Mouse (Mus musculus): ENCODE data around the gene Ctnna3. TPM values are rescaled to one million over a fixed set of nuclear protein-coding genes. Genes with fewer than 3 reads are reported as not detected.

Ctnna3 gene
- polyA plus RNA-seq, 1 experiment from 2014 or later: 0.55 TPM

DNA sequence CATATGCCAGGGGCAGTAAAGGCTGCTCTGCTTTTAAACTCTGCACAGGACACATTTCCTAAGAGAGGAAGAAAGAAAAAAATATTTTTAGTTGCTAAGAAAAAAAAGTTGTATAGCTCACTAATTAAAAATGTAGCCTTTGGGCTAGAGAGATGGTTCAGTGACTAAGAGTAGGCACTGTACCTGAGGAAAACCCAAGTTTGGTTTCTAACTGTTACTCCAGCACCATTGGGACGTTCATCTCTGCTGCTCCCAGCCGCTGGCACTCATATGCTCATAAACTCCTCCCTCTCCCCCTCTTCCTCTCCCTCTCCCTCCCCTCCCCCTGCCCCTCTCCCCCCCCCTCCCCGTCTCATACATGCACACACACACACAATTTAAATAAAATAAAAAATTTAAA is 1441.0 kb downstream of the Ctnna3 start:
- no peaks in the 10 kb centered on the region for H3K9me3 ChIP-seq (ENCODE audit: low read length)
- 47% methylated on average over 3 of the region's 3 CpGs for WGBS
- no peaks in the 10 kb centered on the region for H3K36me3 ChIP-seq (ENCODE audit: insufficient read depth, low read length)
- no peak overlapping the region for H3K9ac ChIP-seq (replicated peaks; ENCODE audit: low read length)
- ATAC-seq (ENCODE audit: low FRiP score, low TSS enrichment): peak; percentile 74; the same call in 1 of the 2 replicates
- H3K27ac ChIP-seq (ENCODE audit: low read length): no peak overlapping the region
- no peak overlapping the region for H3K4me2 ChIP-seq (replicated peaks; ENCODE audit: low read depth, low read length)
- H3K4me3 ChIP-seq (ENCODE audit: low read length): no peak overlapping the region
- no peaks in the 10 kb centered on the region for H3K4me1 ChIP-seq (ENCODE audit: insufficient read depth, low read length)
- no peaks in the 10 kb centered on the region for H3K27me3 ChIP-seq (ENCODE audit: insufficient read depth, low read length)

DNA sequence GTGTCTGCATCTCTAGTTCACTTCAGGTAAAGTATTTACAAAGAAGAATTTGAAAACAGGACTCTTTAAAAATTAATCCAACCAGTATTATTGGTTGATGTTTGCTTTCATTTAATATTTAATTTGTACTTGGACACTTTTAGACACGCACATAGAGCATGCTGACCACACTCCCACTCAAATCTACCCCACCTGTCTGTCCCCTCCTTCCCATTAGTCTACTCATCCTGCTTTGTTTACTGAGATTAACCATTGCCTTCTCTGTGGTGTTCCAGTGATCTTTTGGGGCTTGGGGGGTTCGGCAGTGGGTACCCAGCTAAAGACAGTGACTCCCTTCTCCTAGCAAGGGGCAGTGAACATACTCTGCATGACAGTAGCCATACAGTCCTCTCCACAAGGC is 1446.6 kb downstream of the Ctnna3 start:
- ATAC-seq (ENCODE audit: low FRiP score, low TSS enrichment): no peak
- H3K4me1 ChIP-seq (ENCODE audit: insufficient read depth, low read length): no peaks in the 10 kb centered on the region
- no peaks in the 10 kb centered on the region for H3K36me3 ChIP-seq (ENCODE audit: insufficient read depth, low read length)
- no peak overlapping the region for H3K4me3 ChIP-seq (ENCODE audit: low read length)
- no peak overlapping the region for H3K9ac ChIP-seq (replicated peaks; ENCODE audit: low read length)
- no peak overlapping the region for H3K27ac ChIP-seq (ENCODE audit: low read length)
- WGBS: 56% methylated on average over 2 of the region's 2 CpGs
- no peaks in the 10 kb centered on the region for H3K9me3 ChIP-seq (ENCODE audit: low read length)
- no peaks in the 10 kb centered on the region for H3K27me3 ChIP-seq (ENCODE audit: insufficient read depth, low read length)
- H3K4me2 ChIP-seq (replicated peaks; ENCODE audit: low read depth, low read length): no peak overlapping the region

DNA sequence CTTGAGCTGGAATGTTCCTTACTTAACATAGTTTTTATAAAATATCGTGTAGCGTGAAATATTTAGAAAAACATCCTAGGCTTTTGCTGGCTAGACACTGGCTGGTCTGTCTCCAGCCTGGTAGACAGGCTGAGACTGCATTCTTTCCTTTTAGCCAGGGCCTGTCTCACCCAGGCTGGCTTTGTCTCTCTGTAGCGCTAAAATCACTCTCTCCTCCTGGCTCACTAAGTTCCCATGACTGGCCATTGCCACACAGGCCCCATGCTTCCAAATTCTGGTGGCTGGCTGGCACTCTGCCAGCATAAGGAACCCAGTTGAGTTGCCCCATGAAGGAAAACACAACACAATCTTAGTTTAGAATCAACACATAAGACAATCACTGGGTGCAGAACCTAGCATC is 1450.0 kb downstream of the Ctnna3 start:
- 80% methylated on average over 3 of the region's 3 CpGs for WGBS
- Histone ChIP-seq H3K4me3 (ENCODE audit: low read length) (no peak overlapping the region), H3K4me1 (ENCODE audit: insufficient read depth, low read length) (no peaks in the 10 kb centered on the region), H3K9me3 (ENCODE audit: low read length) (no peaks in the 10 kb centered on the region), H3K4me2 (replicated peaks; ENCODE audit: low read depth, low read length) (no peak overlapping the region), H3K27me3 (ENCODE audit: insufficient read depth, low read length) (no peaks in the 10 kb centered on the region), H3K36me3 (ENCODE audit: insufficient read depth, low read length) (no peaks in the 10 kb centered on the region), H3K27ac (ENCODE audit: low read length) (no peak overlapping the region), H3K9ac (replicated peaks; ENCODE audit: low read length) (no peak overlapping the region)
- ATAC-seq (ENCODE audit: low FRiP score, low TSS enrichment): no peak

DNA sequence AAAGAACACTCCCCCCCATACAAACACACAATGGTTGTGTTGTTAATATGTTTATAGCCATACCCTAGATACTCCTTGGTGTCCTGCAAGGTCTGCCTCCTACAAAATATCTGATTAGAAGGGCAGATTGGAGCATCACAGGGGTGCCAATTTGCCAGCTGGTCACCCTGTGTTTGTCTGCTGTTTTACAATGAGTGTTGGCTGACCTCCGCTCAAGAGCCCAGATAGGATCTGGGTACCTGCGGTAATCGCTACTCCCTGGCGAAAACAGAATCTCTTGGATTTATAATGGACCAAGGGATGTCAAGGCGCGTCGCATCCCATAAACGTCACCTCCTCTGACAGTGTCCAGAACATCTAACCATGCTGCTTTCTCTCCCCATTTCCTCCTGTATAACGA is 1457.0 kb downstream of the Ctnna3 start:
- Histone ChIP-seq H3K27ac (ENCODE audit: low read length) (no peak overlapping the region), H3K4me3 (ENCODE audit: low read length) (no peak overlapping the region), H3K27me3 (ENCODE audit: insufficient read depth, low read length) (no peaks in the 10 kb centered on the region), H3K36me3 (ENCODE audit: insufficient read depth, low read length) (no peaks in the 10 kb centered on the region), H3K9me3 (ENCODE audit: low read length) (no peaks in the 10 kb centered on the region), H3K4me2 (replicated peaks; ENCODE audit: low read depth, low read length) (no peak overlapping the region), H3K4me1 (ENCODE audit: insufficient read depth, low read length) (no peaks in the 10 kb centered on the region), H3K9ac (replicated peaks; ENCODE audit: low read length) (no peak overlapping the region)
- WGBS: 90% methylated on average over 9 of the region's 9 CpGs
- ATAC-seq (ENCODE audit: low FRiP score, low TSS enrichment): no peak

DNA sequence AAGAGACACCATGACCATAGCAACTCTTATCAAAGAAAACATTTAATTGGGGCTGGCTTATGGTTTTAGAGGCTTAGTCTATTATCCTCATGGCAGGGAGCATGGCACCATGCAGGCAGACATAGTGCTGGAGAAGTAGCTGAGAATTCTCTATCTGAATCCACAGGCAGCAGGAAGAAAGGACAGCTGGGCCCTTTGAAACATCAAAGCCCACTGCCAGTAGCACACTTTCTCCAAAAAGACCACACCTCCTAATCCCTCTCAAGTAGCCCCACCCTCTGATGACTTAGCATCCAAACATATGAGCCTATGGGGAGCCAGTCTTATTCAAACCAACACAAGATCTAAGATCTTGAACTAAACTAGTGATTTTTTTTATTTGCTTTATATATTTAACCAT is 1462.6 kb downstream of the Ctnna3 start:
- Histone ChIP-seq H3K9me3 (ENCODE audit: low read length) (no peaks in the 10 kb centered on the region), H3K4me2 (replicated peaks; ENCODE audit: low read depth, low read length) (no peak overlapping the region), H3K36me3 (ENCODE audit: insufficient read depth, low read length) (no peaks in the 10 kb centered on the region), H3K4me3 (ENCODE audit: low read length) (no peak overlapping the region), H3K4me1 (ENCODE audit: insufficient read depth, low read length) (no peaks in the 10 kb centered on the region), H3K27me3 (ENCODE audit: insufficient read depth, low read length) (no peaks in the 10 kb centered on the region), H3K27ac (ENCODE audit: low read length) (no peak overlapping the region), H3K9ac (replicated peaks; ENCODE audit: low read length) (no peak overlapping the region)
- no peak for ATAC-seq (ENCODE audit: low FRiP score, low TSS enrichment)

DNA sequence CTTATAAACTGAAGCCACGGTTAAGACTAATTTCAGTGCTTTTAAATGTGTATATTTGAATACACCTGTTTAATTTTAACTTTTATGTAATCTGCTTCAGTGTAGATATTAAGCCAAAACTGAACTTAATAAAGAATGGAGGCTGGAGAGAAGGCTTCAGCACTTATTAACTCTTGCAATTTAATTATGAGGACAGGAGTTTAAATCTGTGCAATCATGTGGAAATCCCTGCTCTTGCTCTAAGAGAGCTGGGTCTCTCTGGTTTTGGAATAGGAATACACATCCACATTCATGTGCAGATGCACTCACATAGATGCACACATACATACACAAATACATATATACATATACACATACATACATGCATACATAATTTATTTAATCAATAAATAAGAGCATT is 1468.8 kb downstream of the Ctnna3 start:
- Histone ChIP-seq H3K36me3 (ENCODE audit: insufficient read depth, low read length) (no peaks in the 10 kb centered on the region), H3K9me3 (ENCODE audit: low read length) (no peaks in the 10 kb centered on the region), H3K4me3 (ENCODE audit: low read length) (no peak overlapping the region), H3K27me3 (ENCODE audit: insufficient read depth, low read length) (no peaks in the 10 kb centered on the region), H3K9ac (replicated peaks; ENCODE audit: low read length) (no peak overlapping the region), H3K4me1 (ENCODE audit: insufficient read depth, low read length) (no peaks in the 10 kb centered on the region), H3K4me2 (replicated peaks; ENCODE audit: low read depth, low read length) (no peak overlapping the region), H3K27ac (ENCODE audit: low read length) (no peak overlapping the region)
- 57% methylated on average over 1 of the region's 1 CpGs for WGBS
- ATAC-seq (ENCODE audit: low FRiP score, low TSS enrichment): no peak; the same call in 1 of the 2 replicates

DNA sequence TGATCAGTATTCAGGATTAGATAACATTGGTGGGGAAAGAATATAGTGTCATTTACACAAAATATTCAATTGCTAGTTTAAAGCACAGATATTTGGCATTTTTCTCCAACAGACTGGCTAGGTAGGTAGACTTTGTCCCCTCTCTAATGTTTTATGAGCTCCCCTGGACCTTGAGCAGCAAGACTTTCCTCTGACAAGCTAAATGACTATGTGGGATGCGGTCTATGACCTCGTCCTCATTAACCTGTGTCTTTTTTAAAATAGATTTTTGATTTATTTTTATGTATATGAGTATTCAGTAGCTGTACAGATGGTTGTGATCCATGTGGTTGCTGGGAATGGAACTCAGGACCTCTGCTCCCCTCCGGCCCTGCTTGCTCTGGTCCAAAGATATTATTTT is 1471.8 kb downstream of the Ctnna3 start:
- Histone ChIP-seq H3K9ac (replicated peaks; ENCODE audit: low read length) (no peak overlapping the region), H3K27me3 (ENCODE audit: insufficient read depth, low read length) (no peaks in the 10 kb centered on the region), H3K9me3 (ENCODE audit: low read length) (no peaks in the 10 kb centered on the region), H3K4me1 (ENCODE audit: insufficient read depth, low read length) (no peaks in the 10 kb centered on the region), H3K27ac (ENCODE audit: low read length) (no peak overlapping the region), H3K4me2 (replicated peaks; ENCODE audit: low read depth, low read length) (no peak overlapping the region), H3K36me3 (ENCODE audit: insufficient read depth, low read length) (no peaks in the 10 kb centered on the region), H3K4me3 (ENCODE audit: low read length) (no peak overlapping the region)
- ATAC-seq (ENCODE audit: low FRiP score, low TSS enrichment): no peak
- 66% methylated on average over 3 of the region's 3 CpGs for WGBS

DNA sequence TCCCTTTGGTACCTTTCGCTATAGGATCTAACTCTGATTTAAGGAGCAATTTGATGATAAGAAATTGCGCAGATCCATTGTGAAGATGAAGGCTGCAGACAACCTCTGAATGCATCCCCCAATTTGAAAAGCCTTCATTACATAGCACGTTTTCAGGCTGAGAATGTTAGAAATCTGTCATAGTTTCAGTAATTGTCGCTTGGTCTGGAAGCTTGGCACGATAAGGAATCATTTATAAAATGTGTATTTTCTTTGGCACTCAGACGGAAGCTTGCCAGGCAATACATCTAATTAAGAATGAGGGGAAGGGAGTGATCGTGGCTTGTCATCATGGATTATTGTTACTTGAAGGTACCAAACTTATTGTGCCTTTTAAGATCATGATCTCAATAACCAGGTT is 1511.1 kb downstream of the Ctnna3 start:
- H3K4me2 ChIP-seq (replicated peaks; ENCODE audit: low read depth, low read length): no peak overlapping the region
- no peaks in the 10 kb centered on the region for H3K36me3 ChIP-seq (ENCODE audit: insufficient read depth, low read length)
- no peaks in the 10 kb centered on the region for H3K4me1 ChIP-seq (ENCODE audit: insufficient read depth, low read length)
- no peak for ATAC-seq (ENCODE audit: low FRiP score, low TSS enrichment)
- H3K27ac ChIP-seq (ENCODE audit: low read length): no peak overlapping the region
- H3K9me3 ChIP-seq (ENCODE audit: low read length): no peaks in the 10 kb centered on the region
- no peak overlapping the region for H3K4me3 ChIP-seq (ENCODE audit: low read length)
- 83% methylated on average over 7 of the region's 7 CpGs for WGBS
- H3K27me3 ChIP-seq (ENCODE audit: insufficient read depth, low read length): no peaks in the 10 kb centered on the region
- no peak overlapping the region for H3K9ac ChIP-seq (replicated peaks; ENCODE audit: low read length)

DNA sequence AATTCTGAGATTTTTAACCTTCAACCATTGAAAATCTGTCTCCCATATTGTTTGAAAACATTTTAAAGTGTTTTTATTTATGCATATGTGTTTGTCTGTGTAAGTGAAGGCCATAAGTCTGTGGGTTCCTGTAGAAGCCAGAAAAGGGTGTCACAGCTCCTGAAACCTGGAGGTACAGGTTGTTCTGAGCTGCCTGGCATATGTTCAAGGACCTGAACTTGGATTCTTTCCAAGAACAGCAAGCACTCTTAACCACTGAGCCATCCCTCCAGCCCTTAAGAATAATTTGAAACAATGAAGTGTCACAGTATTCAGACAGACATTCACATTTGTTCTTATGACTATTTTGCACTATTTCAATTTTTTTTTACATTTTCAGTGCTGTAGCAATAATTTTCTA is 1528.5 kb downstream of the Ctnna3 start:
- H3K27ac ChIP-seq (ENCODE audit: low read length): no peak overlapping the region
- no peaks in the 10 kb centered on the region for H3K4me1 ChIP-seq (ENCODE audit: insufficient read depth, low read length)
- H3K9ac ChIP-seq (replicated peaks; ENCODE audit: low read length): no peak overlapping the region
- no peak overlapping the region for H3K4me2 ChIP-seq (replicated peaks; ENCODE audit: low read depth, low read length)
- ATAC-seq (ENCODE audit: low FRiP score, low TSS enrichment): no peak
- H3K27me3 ChIP-seq (ENCODE audit: insufficient read depth, low read length): no peaks in the 10 kb centered on the region
- H3K36me3 ChIP-seq (ENCODE audit: insufficient read depth, low read length): no peaks in the 10 kb centered on the region
- H3K9me3 ChIP-seq (ENCODE audit: low read length): no peaks in the 10 kb centered on the region
- no peak overlapping the region for H3K4me3 ChIP-seq (ENCODE audit: low read length)

DNA sequence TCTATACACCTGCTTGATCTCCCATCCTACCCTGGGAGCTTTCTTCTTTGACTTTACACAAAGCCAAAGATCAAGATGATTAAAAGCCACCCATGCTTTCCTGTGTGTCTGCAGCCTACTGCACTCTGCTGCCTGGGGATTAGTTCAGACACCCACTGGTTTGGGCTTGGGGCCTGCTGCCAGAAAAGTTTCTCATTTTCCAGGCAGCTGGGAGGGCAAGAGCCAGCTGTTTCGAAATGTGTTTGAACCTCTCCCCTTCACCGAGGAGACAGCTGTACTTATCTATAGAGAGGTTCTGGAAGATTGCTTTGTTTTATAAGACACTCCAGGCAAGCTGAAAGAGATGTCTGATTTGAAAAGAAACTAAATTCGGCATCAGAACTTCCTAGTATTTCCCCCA is 1563.0 kb downstream of the Ctnna3 start:
- no peak overlapping the region for H3K9ac ChIP-seq (replicated peaks; ENCODE audit: low read length)
- ATAC-seq (ENCODE audit: low FRiP score, low TSS enrichment): no peak
- WGBS: 65% methylated on average over 3 of the region's 3 CpGs
- no peaks in the 10 kb centered on the region for H3K36me3 ChIP-seq (ENCODE audit: insufficient read depth, low read length)
- no peak overlapping the region for H3K27ac ChIP-seq (ENCODE audit: low read length)
- no peaks in the 10 kb centered on the region for H3K9me3 ChIP-seq (ENCODE audit: low read length)
- H3K4me1 ChIP-seq (ENCODE audit: insufficient read depth, low read length): no peaks in the 10 kb centered on the region
- no peak overlapping the region for H3K4me2 ChIP-seq (replicated peaks; ENCODE audit: low read depth, low read length)
- H3K4me3 ChIP-seq (ENCODE audit: low read length): no peak overlapping the region
- H3K27me3 ChIP-seq (ENCODE audit: insufficient read depth, low read length): no peaks in the 10 kb centered on the region

DNA sequence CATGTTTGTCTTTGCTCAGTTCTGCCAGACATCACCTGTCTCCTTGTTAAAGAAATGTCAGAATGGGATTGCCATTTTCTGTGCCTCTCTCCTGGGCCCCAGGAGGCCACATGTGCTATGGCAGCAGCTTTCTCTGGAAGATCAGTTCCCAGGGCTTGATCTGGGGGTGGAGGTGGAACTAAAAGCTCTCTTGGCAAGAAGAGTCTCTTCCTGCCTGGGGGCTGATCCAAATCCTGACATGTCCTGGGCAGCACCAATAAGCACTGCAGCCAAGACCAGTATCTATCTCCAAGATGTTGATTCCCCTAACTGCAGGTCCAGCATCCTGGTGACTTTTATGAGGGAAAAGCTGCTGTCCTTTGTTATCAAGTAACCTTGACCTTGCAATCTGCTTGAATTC is 1583.6 kb downstream of the Ctnna3 start:
- H3K4me1 ChIP-seq (ENCODE audit: insufficient read depth, low read length): no peaks in the 10 kb centered on the region
- no peaks in the 10 kb centered on the region for H3K36me3 ChIP-seq (ENCODE audit: insufficient read depth, low read length)
- no peak overlapping the region for H3K27ac ChIP-seq (ENCODE audit: low read length)
- ATAC-seq (ENCODE audit: low FRiP score, low TSS enrichment): no peak
- H3K4me2 ChIP-seq (replicated peaks; ENCODE audit: low read depth, low read length): no peak overlapping the region
- no peaks in the 10 kb centered on the region for H3K9me3 ChIP-seq (ENCODE audit: low read length)
- no peak overlapping the region for H3K4me3 ChIP-seq (ENCODE audit: low read length)
- no peaks in the 10 kb centered on the region for H3K27me3 ChIP-seq (ENCODE audit: insufficient read depth, low read length)
- no peak overlapping the region for H3K9ac ChIP-seq (replicated peaks; ENCODE audit: low read length)
